Mouse (Mus musculus): Measurements from ENCODE around the gene Sbds. TPM values are rescaled to one million over a fixed set of nuclear protein-coding genes. Genes with fewer than 3 reads are reported as not detected.
A peak's percentile ranks its signal among the peaks of the same experiment; 100 is the strongest.

The Sbds gene
- polyA plus RNA-seq, 1 experiment from 2014 or later: 55.0 TPM

- Histone ChIP-seq H3K27ac (peak overlapping the region; percentile 90), H3K9ac (peak overlapping the region; percentile 100), H3K9me3 (replicated peaks) (peaks cover 3% of the 10 kb centered on the region; the same call in 1 of the 2 replicates), H3K27me3 (no peaks in the 10 kb centered on the region), H3K4me2 (peak overlapping the region; percentile 86), H3K36me3 (peaks cover 25% of the 10 kb centered on the region), H3K4me3 (replicated peaks) (peak overlapping the region; percentile 100), H3K4me1 (replicated peaks) (peaks cover 43% of the 10 kb centered on the region)
- ATAC-seq (ENCODE audit: low read depth): peak; percentile 87
- under 1% methylated on average over 81 of the region's 88 CpGs for WGBS (ENCODE audit: insufficient replicate concordance)
- DNase-seq: peak; percentile 90
Observed at GRCm38 (mm10) chr5:130222146-130223004, 33.0 kb downstream of the Sbds start.

- Histone ChIP-seq H3K27me3 (no peaks in the 10 kb centered on the region), H3K36me3 (peaks cover 25% of the 10 kb centered on the region), H3K4me3 (replicated peaks) (peak overlapping the region; percentile 100), H3K4me2 (peak overlapping the region; percentile 86), H3K9ac (peak overlapping the region; percentile 100), H3K4me1 (replicated peaks) (peaks cover 40% of the 10 kb centered on the region), H3K27ac (peak overlapping the region; percentile 72), H3K9me3 (replicated peaks) (peaks cover 3% of the 10 kb centered on the region; the same call in 1 of the 2 replicates)
- WGBS (ENCODE audit: insufficient replicate concordance): 3% methylated on average over 10 of the region's 10 CpGs
- ATAC-seq (ENCODE audit: low read depth): peak; percentile 47
- DNase-seq: no peak
Observed at GRCm38 (mm10) chr5:130221760-130222145, 33.6 kb downstream of the Sbds start.

- 50% methylated on average over 2 of the region's 2 CpGs for WGBS (ENCODE audit: insufficient replicate concordance)
- peak overlapping the region; percentile 100 for H3K4me3 ChIP-seq (replicated peaks)
- no peaks in the 10 kb centered on the region for H3K27me3 ChIP-seq
- peaks cover 39% of the 10 kb centered on the region for H3K4me1 ChIP-seq (replicated peaks)
- peak overlapping the region; percentile 86 for H3K4me2 ChIP-seq
- peak overlapping the region; percentile 100 for H3K9ac ChIP-seq
- peak overlapping the region; percentile 72 for H3K27ac ChIP-seq
- H3K9me3 ChIP-seq (replicated peaks): peaks cover 3% of the 10 kb centered on the region; the same call in 1 of the 2 replicates
- no peak for ATAC-seq (ENCODE audit: low read depth)
- H3K36me3 ChIP-seq: peaks cover 22% of the 10 kb centered on the region
- DNase-seq: no peak
Observed at GRCm38 (mm10) chr5:130221316-130221715, 34.0 kb downstream of the Sbds start.

- Histone ChIP-seq H3K9me3 (replicated peaks) (peaks cover 3% of the 10 kb centered on the region; the same call in 1 of the 2 replicates), H3K9ac (no peak overlapping the region), H3K27ac (no peak overlapping the region), H3K4me2 (no peak overlapping the region), H3K4me1 (replicated peaks) (peaks cover 16% of the 10 kb centered on the region), H3K36me3 (peaks cover 14% of the 10 kb centered on the region), H3K4me3 (replicated peaks) (no peak overlapping the region), H3K27me3 (no peaks in the 10 kb centered on the region)
- no peak for DNase-seq
- WGBS (ENCODE audit: insufficient replicate concordance): 82% methylated on average over 5 of the region's 5 CpGs
- ATAC-seq (ENCODE audit: low read depth): no peak
Observed at GRCm38 (mm10) chr5:130218336-130218735, 37.0 kb downstream of the Sbds start.

- Histone ChIP-seq H3K27ac (no peak overlapping the region), H3K27me3 (no peaks in the 10 kb centered on the region), H3K4me1 (replicated peaks) (peaks cover 12% of the 10 kb centered on the region), H3K9me3 (replicated peaks) (peaks cover 3% of the 10 kb centered on the region; the same call in 1 of the 2 replicates), H3K9ac (no peak overlapping the region), H3K4me3 (replicated peaks) (no peak overlapping the region), H3K36me3 (peaks cover 23% of the 10 kb centered on the region), H3K4me2 (no peak overlapping the region)
- ATAC-seq (ENCODE audit: low read depth): no peak
- 75% methylated on average over 4 of the region's 4 CpGs for WGBS (ENCODE audit: insufficient replicate concordance)
- DNase-seq: no peak
Observed at GRCm38 (mm10) chr5:130217406-130217805, 37.9 kb downstream of the Sbds start.

- Histone ChIP-seq H3K27me3 (no peaks in the 10 kb centered on the region), H3K4me3 (replicated peaks) (no peak within 1 kb of the TSS), H3K9me3 (replicated peaks) (peaks cover 3% of the 10 kb centered on the region; the same call in 1 of the 2 replicates), H3K9ac (no peak within 1 kb of the TSS), H3K4me2 (no peak within 1 kb of the TSS), H3K4me1 (replicated peaks) (peaks cover 12% of the 10 kb centered on the region), H3K36me3 (peaks cover 30% of the 10 kb centered on the region), H3K27ac (no peak within 1 kb of the TSS)
- ATAC-seq (ENCODE audit: low read depth) (no peak), DNase-seq (no peak)
- 74% methylated on average over 7 of the region's 7 CpGs for WGBS (ENCODE audit: insufficient replicate concordance)
Observed at GRCm38 (mm10) chr5:130216781-130217180, 38.5 kb downstream of the Sbds start, which contains the start of gene Tmem248. Gene Tmem248, plus strand, starts transcription at chr5:130217081.

GRCm38 (mm10) chr5:130212956-130213355, 42.4 kb downstream of the Sbds start:
- Histone ChIP-seq H3K9me3 (replicated peaks) (no peaks in the 10 kb centered on the region), H3K27ac (no peak overlapping the region), H3K9ac (no peak overlapping the region), H3K27me3 (no peaks in the 10 kb centered on the region), H3K36me3 (peaks cover 67% of the 10 kb centered on the region), H3K4me1 (replicated peaks) (no peaks in the 10 kb centered on the region), H3K4me3 (replicated peaks) (no peak overlapping the region), H3K4me2 (no peak overlapping the region)
- ATAC-seq (ENCODE audit: low read depth) (no peak), DNase-seq (no peak)
- WGBS (ENCODE audit: insufficient replicate concordance): 86% methylated on average over 11 of the region's 11 CpGs

GRCm38 (mm10) chr5:130207299-130207698, 48.0 kb downstream of the Sbds start:
- no peak overlapping the region for H3K27ac ChIP-seq
- no peak overlapping the region for H3K4me3 ChIP-seq (replicated peaks)
- DNase-seq: no peak
- peaks cover 90% of the 10 kb centered on the region for H3K36me3 ChIP-seq
- H3K4me2 ChIP-seq: no peak overlapping the region
- 89% methylated on average over 4 of the region's 4 CpGs for WGBS (ENCODE audit: insufficient replicate concordance)
- no peak for ATAC-seq (ENCODE audit: low read depth)
- H3K9ac ChIP-seq: no peak overlapping the region
- H3K9me3 ChIP-seq (replicated peaks): no peaks in the 10 kb centered on the region
- no peaks in the 10 kb centered on the region for H3K27me3 ChIP-seq
- H3K4me1 ChIP-seq (replicated peaks): peaks cover 10% of the 10 kb centered on the region

GRCm38 (mm10) chr5:130205441-130206023, 49.8 kb downstream of the Sbds start:
- H3K36me3 ChIP-seq: peaks cover 85% of the 10 kb centered on the region
- DNase-seq (no peak), ATAC-seq (ENCODE audit: low read depth) (peak; percentile 61; the same call in 1 of the 2 replicates)
- WGBS (ENCODE audit: insufficient replicate concordance): 86% methylated on average over 3 of the region's 3 CpGs
- no peaks in the 10 kb centered on the region for H3K27me3 ChIP-seq
- H3K4me2 ChIP-seq: no peak overlapping the region; the same call in 1 of the 2 replicates
- H3K4me3 ChIP-seq (replicated peaks): no peak overlapping the region
- no peak overlapping the region; the same call in 1 of the 2 replicates for H3K27ac ChIP-seq
- H3K9me3 ChIP-seq (replicated peaks): no peaks in the 10 kb centered on the region
- no peak overlapping the region for H3K9ac ChIP-seq
- peaks cover 10% of the 10 kb centered on the region for H3K4me1 ChIP-seq (replicated peaks)

- Histone ChIP-seq H3K4me3 (replicated peaks) (no peak overlapping the region), H3K4me1 (replicated peaks) (peaks cover 10% of the 10 kb centered on the region), H3K9me3 (replicated peaks) (no peaks in the 10 kb centered on the region), H3K36me3 (peaks cover 83% of the 10 kb centered on the region), H3K4me2 (no peak overlapping the region), H3K27ac (no peak overlapping the region), H3K27me3 (no peaks in the 10 kb centered on the region), H3K9ac (no peak overlapping the region)
- DNase-seq: no peak
- WGBS (ENCODE audit: insufficient replicate concordance): 80% methylated on average over 6 of the region's 6 CpGs
- ATAC-seq (ENCODE audit: low read depth): no peak
Observed at GRCm38 (mm10) chr5:130204560-130204959, 50.8 kb downstream of the Sbds start.

- 68% methylated on average over 4 of the region's 4 CpGs for WGBS (ENCODE audit: insufficient replicate concordance)
- H3K27me3 ChIP-seq: no peaks in the 10 kb centered on the region
- no peak overlapping the region for H3K9ac ChIP-seq
- no peak overlapping the region for H3K4me3 ChIP-seq (replicated peaks)
- ATAC-seq (ENCODE audit: low read depth) (no peak), DNase-seq (no peak)
- H3K4me2 ChIP-seq: no peak overlapping the region
- H3K36me3 ChIP-seq: peaks cover 81% of the 10 kb centered on the region
- H3K4me1 ChIP-seq (replicated peaks): peaks cover 10% of the 10 kb centered on the region
- no peaks in the 10 kb centered on the region for H3K9me3 ChIP-seq (replicated peaks)
- no peak overlapping the region for H3K27ac ChIP-seq
Observed at GRCm38 (mm10) chr5:130203948-130204347, 51.4 kb downstream of the Sbds start.

Measured in liver, embryonic 13.5 days (tissue).